Mouse (Mus musculus) kidney, postnatal 25 days (tissue): ENCODE data around the gene Aamp.
"Not testable (repeated sequence)": the region's sequence is repeated elsewhere in the genome, so short reads cannot be mapped to it uniquely, and the experiment has no call there.

ENCODE experiments used
- DNase-seq, 2 experiments: peaks; one replicate each; pipeline ENCODE4 v3.0.0; 2021; ENCODE audit warnings: mixed read lengths in 2 of 2

Gene Aamp

DNA sequence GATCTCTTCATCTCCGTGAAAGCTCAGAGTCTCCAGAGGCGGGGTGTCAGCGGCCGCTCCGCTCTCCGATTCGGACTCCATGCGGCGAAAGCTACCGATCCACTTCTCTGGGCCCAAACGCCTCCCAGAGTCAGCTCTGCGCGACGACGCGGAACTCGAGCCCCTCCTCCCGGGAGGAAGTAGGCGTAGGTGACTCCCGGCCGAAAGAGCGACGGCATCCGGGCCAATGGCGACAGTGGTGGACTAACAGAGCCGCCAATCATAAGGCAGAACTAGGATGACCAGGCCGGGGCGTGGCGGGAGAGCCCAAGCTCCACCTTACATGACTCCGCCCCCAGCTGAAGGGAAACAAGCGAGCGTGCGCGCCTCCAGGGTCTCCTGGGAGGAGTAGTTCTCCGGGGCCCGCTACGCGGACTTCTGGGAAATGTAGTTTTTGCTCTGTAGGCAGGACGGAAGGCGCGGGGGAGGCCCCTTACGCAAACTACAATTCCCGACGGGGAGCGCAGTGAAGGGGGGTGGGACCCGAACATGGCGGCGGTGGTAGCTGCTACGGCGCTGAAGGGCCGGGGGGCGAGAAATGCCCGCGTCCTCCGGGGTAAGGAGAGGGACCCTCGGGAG, at the start of gene Aamp, which contains the start of gene Pnkd:
Gene Aamp (minus strand): TSS at position 196 of the 618 bp plus-strand sequence.
Gene Pnkd (plus strand): TSS at position 388 of the 618 bp plus-strand sequence.
- peak; percentile 100 for DNase-seq

- DNase-seq = peak; percentile 30 to 54
Measured at GRCm38 (mm10) chr1:74332930-74333329, 48.4 kb upstream of the Aamp start.

DNA sequence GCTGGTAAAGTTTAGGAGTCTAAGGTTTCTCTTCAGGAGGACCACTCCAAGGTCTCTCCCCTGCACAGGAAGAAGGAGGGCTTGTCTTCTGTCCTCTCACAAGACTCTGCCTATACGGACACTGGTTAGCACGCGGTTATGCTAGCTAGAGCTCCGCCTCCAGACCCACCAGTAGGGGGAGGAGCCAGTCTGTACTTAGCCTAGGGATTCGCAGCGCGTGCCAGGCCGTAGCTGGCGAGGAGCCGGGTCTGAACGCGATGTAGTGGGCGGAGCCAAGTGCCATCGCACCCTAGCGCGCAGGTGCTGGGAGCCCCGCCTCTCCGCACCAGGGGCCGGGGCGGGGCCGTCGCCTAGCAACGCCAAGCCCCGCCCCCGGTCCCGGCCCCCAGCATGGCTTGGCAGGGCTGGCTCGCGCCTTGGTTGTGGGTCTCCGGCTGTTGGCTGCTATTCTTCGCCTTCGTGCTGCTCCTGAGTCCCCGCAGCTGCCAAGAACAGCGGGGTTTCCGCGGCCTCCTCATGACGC, 47.8 kb upstream of the Aamp start:
- peak; percentile 98 for DNase-seq

DNA sequence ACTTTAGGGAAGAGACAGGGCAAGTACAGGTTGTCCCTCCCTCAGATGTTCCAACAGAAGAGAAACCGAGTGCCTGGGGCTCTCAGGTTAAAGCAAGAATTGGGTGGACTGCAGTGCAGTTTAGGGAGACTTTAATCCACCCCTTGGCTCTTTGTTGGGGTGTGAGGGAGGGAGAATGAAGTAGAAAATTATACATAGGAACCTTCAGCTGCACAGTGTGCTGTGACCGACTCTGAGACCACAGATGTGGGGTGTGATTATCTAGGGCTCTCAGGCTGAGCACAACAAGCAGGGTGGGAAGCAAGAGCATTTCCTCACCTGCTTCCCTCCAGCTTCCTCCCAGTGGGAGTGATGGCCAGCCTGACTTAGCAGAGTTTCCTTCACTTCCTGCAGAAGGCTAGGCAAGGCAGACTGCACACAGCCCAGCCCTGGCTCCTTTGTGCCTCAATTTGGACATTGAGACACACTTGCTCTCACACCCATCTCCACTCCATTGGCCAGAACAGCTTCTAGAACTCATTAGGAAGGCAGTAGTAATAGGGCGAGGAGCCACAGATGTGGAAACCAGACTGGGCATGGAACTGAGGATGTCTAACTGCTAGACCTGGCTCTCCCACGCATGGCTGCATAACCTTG, 46.6 kb upstream of the Aamp start:
- DNase-seq = peak; percentile 10 to 62

- peak; percentile 49 for DNase-seq
Measured at GRCm38 (mm10) chr1:74329899-74330431, 45.4 kb upstream of the Aamp start.

DNA sequence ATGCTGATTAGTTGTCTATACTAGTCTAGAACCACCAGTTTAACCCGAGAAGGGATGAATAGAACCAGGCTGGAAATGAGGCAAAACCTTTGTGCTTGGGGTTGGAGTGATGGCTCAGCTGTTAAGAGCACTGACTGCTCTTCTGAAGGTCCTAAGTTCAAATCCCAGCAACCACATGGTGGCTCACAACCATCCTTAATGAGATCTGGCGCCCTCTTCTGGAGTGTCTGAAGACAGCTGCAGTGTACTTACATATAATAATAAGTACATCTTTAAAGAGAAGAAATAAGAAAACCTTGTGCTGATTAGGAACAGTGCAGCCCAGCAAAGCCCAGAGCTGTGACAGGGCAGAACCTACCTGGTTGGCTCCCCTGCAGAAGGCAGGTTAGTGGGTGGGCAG, 42.4 kb upstream of the Aamp start:
- not testable (repeated sequence) for DNase-seq

DNA sequence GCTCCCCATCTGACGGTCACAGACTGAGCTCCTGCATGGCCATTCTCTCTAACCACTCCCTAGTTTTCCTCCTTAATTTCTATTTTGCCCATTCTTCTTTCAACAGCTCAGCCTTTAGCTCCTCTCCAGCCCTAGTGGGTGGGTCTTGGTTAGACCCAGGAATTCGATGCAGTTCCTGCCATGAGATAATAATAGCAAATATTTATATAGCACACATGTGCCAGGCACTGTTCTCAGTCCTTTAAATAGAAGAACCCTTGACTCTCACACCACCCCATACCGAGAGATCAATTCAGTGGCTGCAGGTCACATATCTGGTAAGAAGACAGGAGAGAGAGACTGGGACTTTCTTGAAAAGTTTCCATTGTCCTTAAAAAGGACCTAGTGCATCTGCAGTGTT, 36.9 kb upstream of the Aamp start:
- DNase-seq = no peak

- DNase-seq = peak in 1 of 2 experiments; percentile 39
Measured at GRCm38 (mm10) chr1:74318711-74319110, 34.2 kb upstream of the Aamp start.

GRCm38 (mm10) chr1:74316114-74316827, 31.7 kb upstream of the Aamp start:
- DNase-seq = peak in 1 of 2 experiments; percentile 38

GRCm38 (mm10) chr1:74314796-74315195, 30.3 kb upstream of the Aamp start:
- DNase-seq = no peak

GRCm38 (mm10) chr1:74313049-74313692, 28.6 kb upstream of the Aamp start:
- DNase-seq = peak; percentile 67 to 85

GRCm38 (mm10) chr1:74309767-74310166, 25.2 kb upstream of the Aamp start:
- peak in 1 of 2 experiments; percentile 46 for DNase-seq

DNA sequence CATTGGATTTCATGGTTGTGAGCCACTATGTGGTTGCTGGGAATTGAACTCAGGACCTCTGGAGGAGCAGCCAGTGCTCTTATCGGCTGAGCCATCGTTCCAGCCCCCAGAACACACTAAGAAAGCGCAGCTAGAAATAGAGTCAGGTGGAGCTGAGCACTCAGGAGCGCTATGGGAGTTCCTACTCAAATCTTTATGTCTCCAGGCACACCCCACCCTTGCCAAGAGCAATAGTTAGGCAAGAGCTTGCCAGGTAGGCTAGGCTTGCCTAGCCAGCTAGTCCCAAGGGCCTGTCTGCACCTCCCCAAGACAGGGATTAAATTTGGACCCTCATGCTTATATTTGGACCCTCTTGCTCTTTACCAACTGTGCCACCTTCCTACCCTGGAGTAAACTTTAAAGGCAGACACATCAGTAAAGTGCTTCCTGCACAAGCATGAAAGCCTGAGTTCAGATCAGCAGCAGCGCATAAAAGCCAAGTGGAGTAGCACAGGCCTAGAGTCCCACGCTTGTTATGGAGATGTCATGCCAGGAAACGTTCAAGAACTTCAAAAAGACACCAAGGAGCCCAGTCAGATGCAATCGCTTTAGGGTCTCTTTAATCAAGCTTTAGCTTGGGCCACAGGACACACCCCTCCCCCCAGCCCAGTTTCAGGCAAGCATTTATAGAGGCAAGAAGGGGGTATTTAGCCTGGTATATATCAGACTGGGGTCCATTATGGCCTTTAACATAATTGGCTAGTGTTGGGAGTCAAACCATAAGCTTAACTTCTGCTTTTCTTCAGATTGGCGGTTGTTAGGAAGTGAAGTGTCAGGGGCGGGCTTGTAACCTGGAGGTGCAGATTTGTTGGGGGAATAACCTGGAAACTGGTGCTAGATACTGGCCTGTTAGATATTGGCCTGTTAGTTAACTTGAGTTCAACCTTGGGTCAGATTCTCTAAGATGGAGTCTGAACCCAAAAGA, 23.7 kb upstream of the Aamp start:
- no peak for DNase-seq

DNA sequence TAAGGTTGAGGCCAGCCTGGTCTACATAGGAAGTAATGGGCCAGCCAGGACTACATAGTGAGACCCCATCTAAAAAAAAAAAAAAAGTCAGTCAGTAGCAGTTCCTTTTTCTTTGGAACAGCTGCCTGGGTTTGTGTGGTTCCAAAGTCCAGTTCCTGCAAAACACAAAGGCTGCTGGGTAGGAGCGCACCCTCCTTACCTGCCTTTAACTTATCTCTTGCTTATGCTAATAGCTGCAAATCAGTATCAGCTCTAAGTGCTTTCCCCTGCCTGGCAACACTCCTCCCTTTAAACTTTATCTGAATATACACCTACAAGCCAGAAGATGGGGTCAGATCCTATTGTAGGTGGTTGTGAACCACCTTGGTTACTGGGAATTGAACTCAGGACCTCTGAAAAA, 22.6 kb upstream of the Aamp start:
- no peak for DNase-seq

DNA sequence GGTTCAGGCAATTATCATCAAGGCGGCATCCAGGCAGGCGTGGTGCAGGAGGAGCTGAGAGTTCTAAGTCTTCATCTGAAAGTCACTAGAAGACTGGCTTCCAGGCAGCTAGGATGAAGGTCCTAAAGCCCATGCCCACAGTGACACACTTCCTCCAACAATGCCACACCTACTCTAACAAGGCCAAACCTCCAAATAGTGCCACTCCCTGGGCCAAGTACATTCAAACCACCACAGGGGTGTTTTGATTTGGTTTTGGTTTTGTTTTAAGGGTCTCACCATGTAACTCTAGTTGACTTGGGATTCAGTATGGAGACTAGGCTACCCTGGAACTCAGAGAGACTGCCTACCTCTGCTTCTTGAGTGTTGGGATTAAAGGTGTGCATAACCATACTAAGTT, 21.0 kb upstream of the Aamp start, which contains the start of gene Tmbim1:
Gene Tmbim1 (minus strand): TSS at position 101 of the 400 bp plus-strand sequence.
- DNase-seq = no peak

GRCm38 (mm10) chr1:74304946-74305345, 20.4 kb upstream of the Aamp start:
- DNase-seq = no peak

GRCm38 (mm10) chr1:74304339-74304790, 19.8 kb upstream of the Aamp start:
- DNase-seq = no peak

DNA sequence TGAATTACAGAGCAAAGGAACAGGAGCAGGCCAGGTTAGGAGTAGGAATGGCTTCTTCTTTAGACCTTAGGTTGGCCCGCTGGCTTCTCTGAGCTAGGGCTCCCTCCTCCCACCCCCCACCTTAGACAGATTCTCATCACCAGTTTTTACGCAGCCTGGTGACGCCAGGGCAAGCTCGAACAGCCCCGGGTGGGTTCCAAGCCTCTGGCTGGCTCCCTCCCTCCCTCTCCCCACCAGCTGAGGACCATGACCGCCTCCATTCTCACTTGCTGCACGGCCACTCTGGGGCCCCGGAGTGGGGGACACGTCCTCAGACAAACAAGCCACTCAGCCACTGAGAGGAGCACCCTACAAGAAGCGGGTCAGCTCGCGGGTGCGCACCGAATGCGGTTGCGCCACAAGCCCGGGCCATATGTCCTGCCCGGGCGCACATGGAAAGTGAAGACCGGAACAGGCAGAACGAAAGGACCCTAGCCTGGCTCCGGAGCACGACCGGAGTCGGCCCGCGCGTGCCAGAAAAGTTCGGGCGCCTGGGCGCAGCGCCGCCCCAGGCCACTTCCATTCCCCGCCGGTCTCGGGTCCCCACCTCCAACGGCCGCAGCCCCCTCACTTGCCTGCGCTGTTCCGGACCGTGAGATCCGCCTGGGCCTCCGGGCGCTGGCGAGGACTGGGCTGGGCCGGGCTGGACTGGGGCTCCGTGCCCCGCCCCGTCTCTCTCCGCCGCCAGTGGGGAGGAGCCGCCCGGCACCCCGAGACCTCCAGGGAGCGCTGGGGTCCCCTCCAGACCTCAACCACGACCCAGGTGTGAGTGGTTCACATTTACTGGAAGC, 19.2 kb upstream of the Aamp start:
- DNase-seq = peak; percentile 78 to 91

DNA sequence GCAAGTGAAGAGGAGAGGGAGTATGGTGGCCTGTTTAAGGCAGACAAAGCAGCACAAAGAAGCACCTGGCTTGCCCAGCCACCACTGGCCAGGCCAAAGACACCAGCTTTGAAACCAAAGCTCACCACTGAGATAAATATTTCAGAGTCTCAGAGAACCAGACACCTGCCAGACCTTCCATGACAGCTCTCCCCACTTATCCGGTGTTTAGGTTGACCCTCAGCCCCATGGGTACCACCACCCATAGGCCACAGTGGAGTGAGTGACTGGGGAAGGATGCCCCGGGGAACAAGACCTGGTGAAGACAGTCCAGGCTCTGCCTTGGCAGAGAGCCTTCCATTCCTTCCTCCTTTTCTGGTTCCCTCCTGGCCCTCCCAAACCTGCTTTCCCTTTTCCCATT, 18.3 kb upstream of the Aamp start:
- no peak for DNase-seq

DNA sequence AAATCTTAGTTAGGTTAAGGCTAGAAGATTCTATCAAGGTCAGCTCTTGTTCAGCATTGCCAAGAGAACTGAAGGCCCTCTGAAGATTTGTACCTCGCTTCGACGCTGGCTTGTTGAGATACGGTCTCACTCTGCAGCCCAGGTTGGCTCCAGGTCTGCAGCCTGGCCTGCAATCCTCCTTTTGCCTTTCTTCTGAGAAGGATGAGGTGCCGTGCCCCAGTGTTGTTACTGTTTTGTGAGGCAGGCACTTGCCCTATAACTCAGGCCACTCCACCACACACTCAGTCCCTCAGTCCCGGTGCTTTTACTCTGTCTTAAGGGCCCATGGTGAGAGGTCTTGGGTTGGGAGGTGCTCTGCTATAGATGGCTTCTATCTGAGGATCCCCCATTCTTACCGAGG, 17.7 kb upstream of the Aamp start:
- no peak for DNase-seq
